Mouse (Mus musculus) limb, embryonic 13.5 days (tissue): ENCODE results near the gene Itpk1. TPM values are rescaled to one million over a fixed set of nuclear protein-coding genes. Genes with fewer than 3 reads are reported as not detected.
"Not testable (repeated sequence)": the region's sequence is repeated elsewhere in the genome, so short reads cannot be mapped to it uniquely, and the experiment has no call there.

Source experiments
- ATAC-seq: fragments of 200-750 bp; cut with Nextera tagmentation; 2 replicates; pipeline ENCODE4 v1.8.0; 2017; ENCODE audit warnings: low read depth, moderate number of reproducible peaks, moderate TSS enrichment; ENCODE audit not compliant: low FRiP score
- H3K27ac ChIP-seq: fragments of 300-500 bp; sonication (generic); 2 replicates; pipeline ENCODE4 v1.5.1; 2015; ENCODE audit warnings: inconsistent platforms, mild to moderate bottlenecking, moderate library complexity
- H3K27me3 ChIP-seq: fragments of 300-500 bp; sonication (generic); 2 replicates; pipeline ENCODE4 v1.6.1; 2015; ENCODE audit warnings: mild to moderate bottlenecking, inconsistent platforms
- H3K36me3 ChIP-seq: fragments of 300-500 bp; sonication (generic); 2 replicates; pipeline ENCODE4 v1.6.1; 2015; ENCODE audit warnings: inconsistent platforms, mild to moderate bottlenecking, moderate library complexity
- H3K4me1 ChIP-seq: fragments of 300-500 bp; sonication (generic); 2 replicates; pipeline ENCODE4 v1.6.1; 2015; ENCODE audit warnings: inconsistent platforms
- H3K4me2 ChIP-seq: fragments of 300-500 bp; sonication (generic); replicated peaks from 2 replicates; pipeline ENCODE4 v1.6.1; 2015; ENCODE audit warnings: inconsistent platforms, mild to moderate bottlenecking, moderate library complexity
- H3K4me3 ChIP-seq: fragments of 300-500 bp; sonication (generic); 2 replicates; pipeline ENCODE4 v1.5.1; 2015; ENCODE audit warnings: moderate library complexity, mild to moderate bottlenecking, inconsistent platforms
- H3K9ac ChIP-seq: fragments of 300-500 bp; sonication (generic); 2 replicates; pipeline ENCODE4 v1.6.1; 2015; ENCODE audit warnings: mild to moderate bottlenecking, inconsistent platforms
- H3K9me3 ChIP-seq: fragments of 300-500 bp; sonication (generic); 2 replicates; pipeline ENCODE4 v1.6.1; 2016; ENCODE audit warnings: inconsistent platforms
- WGBS: fragments of 180-500 bp; shearing (Covaris S2); methylation state at CpG from one replicate; pipeline ENCODE4 v1.1.7; 2015; 5-methylcytosine and 5-hydroxymethylcytosine counted together
- polyA plus RNA-seq: library from polyadenylated mRNA; unstranded; fragments of >200 nt; fragmentation: Nextera tagmentation; extraction: Ambion mirVana; gene quantifications from 2 replicates; pipeline ENCODE4 v1.2.1, GENCODE M21; 2015

Itpk1 gene
- polyA plus RNA-seq, 1 experiment from 2014 or later, result 9.3 TPM

DNA sequence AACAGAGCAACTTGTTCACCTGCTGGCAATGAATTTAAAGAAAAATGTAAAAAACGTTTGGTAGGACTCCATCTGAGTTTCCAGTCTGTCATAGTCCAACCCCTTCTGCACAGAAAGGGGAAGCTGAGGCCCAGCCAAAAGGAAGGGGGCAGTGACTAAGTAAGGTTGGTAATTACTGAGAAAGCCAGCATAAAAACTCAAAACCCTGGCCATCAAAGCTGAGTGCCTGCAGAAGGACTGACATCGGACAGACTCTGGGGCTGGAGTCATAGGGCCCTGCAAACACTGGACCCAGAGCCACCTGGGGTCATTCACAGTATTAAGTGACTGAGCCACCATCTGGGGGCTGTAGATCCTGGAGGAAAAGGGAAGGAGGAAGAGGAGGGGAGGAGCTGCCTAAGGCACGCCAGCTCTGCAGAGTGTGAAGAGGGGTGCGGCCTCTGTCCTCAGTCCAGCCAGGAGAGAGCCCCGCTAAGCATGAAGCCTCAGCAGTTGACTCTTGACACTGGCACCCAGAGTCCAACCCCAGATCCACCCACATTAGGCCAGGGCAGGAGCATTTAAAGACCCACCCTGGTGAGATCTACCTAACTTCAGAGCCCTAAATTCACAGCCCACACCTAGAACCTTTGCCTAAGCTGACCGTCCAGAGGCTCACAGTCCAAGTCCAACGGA, 58.0 kb downstream of the Itpk1 start:
- no peak overlapping the region for H3K9ac ChIP-seq
- WGBS, result 63% methylated on average over 7 of the region's 7 CpGs
- H3K4me3 ChIP-seq, result no peak overlapping the region
- H3K4me2 ChIP-seq, result no peak overlapping the region
- ATAC-seq, result no peak
- H3K27ac ChIP-seq, result no peak overlapping the region
- no peaks in the 10 kb centered on the region for H3K36me3 ChIP-seq
- H3K27me3 ChIP-seq, result no peaks in the 10 kb centered on the region
- peaks cover 48% of the 10 kb centered on the region for H3K4me1 ChIP-seq
- no peaks in the 10 kb centered on the region for H3K9me3 ChIP-seq

DNA sequence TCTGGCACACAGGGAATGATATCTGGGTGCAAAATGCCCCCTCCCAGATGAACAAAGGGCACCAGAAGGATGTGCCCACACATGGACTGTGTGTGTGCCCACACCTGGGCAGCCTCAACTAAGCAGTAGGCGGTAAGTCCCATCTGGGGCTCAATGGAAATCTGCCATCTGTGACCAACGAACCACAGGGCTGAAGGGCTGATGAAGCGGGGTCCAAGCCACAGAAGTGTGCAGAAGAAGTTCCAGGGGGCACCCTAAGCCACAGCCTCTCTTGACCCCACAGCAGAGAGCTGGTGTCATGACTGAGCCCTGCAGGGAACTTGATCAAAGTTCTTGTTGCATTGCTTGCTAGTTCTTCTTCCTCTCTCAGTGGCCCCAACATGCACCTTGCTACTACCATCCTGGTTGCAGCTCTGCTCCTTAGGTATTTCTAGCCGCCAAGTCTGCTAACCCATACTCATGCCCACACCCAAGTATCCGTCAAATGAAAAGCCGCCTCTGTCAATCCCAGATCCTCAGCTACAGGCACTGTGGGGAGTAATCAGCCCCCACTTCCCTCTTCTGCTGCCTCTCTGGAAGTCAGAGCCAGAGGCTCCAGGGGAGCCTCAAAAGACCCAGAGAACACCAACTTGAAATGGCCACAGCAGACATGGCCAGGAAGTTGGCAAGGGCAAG, 58.7 kb downstream of the Itpk1 start:
- no peak overlapping the region for H3K4me3 ChIP-seq
- H3K9me3 ChIP-seq, result no peaks in the 10 kb centered on the region
- H3K36me3 ChIP-seq, result no peaks in the 10 kb centered on the region
- no peak overlapping the region for H3K27ac ChIP-seq
- no peak for ATAC-seq
- 87% methylated on average over 6 of the region's 6 CpGs for WGBS
- no peak overlapping the region for H3K9ac ChIP-seq
- no peaks in the 10 kb centered on the region for H3K27me3 ChIP-seq
- H3K4me1 ChIP-seq, result peaks cover 42% of the 10 kb centered on the region
- no peak overlapping the region for H3K4me2 ChIP-seq

DNA sequence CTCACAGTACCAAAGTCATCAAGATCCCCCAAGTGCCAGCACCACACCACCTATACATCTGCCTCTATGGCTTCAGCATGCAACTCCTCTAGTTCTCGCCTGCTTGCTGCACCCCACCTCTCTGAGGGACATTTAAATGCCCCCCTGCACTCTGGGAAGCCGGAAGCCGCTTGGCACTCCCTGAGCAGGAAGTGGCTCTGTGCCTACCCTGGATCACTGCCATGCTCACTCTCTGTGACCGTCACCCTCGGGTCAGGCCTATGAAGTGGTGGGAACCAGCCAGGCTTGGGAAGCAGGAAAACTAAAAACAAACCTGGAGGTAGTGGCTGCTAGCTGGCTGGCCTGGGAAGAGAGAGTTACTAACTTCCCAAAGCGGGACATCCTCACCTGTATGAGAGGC, 61.4 kb downstream of the Itpk1 start:
- Histone ChIP-seq H3K4me1 (peaks cover 44% of the 10 kb centered on the region), H3K9ac (no peak overlapping the region), H3K36me3 (no peaks in the 10 kb centered on the region), H3K27ac (peak overlapping the region; percentile 15; the same call in 1 of the 2 replicates), H3K4me3 (no peak overlapping the region), H3K4me2 (no peak overlapping the region), H3K9me3 (no peaks in the 10 kb centered on the region), H3K27me3 (no peaks in the 10 kb centered on the region)
- no peak for ATAC-seq
- WGBS, result 80% methylated on average over 6 of the region's 6 CpGs

DNA sequence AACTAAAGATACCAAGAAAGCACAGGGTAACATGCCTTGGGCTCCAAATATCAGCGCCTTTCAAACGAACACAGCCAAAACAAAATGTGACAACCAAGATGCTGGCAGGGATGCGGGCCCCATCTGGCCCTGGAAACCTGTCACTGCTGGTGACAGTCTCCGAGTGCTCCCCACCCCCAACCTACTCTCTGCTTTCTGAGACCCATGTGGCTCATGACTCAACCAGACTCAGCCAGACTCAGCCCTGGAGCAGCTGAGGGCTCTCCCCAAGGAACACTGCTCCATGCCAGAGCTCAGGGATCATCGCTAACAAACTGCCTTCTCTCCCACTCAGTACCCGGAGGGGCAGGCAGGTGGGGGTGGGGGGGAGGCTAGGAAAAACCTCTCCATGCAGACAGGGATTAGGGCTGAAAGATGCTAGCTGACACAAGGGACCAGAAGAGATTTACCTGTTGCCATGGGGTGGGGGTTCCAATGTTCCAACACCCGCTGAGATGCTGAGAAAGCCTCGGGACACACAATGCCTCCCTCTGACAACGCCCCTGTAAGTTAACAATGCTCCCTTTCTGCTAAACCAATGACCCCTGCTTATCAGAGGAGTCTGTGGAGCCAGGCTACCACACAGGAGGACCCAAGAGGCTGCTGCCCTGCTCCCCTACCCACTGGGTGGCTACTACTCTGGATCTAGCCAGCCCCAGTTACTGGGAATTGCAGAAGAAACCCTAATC, 64.1 kb downstream of the Itpk1 start:
- Histone ChIP-seq H3K4me1 (peaks cover 31% of the 10 kb centered on the region), H3K9ac (no peak overlapping the region), H3K27me3 (no peaks in the 10 kb centered on the region), H3K4me3 (no peak overlapping the region), H3K27ac (no peak overlapping the region), H3K36me3 (no peaks in the 10 kb centered on the region), H3K9me3 (no peaks in the 10 kb centered on the region), H3K4me2 (no peak overlapping the region)
- 63% methylated on average over 9 of the region's 9 CpGs for WGBS
- no peak for ATAC-seq

DNA sequence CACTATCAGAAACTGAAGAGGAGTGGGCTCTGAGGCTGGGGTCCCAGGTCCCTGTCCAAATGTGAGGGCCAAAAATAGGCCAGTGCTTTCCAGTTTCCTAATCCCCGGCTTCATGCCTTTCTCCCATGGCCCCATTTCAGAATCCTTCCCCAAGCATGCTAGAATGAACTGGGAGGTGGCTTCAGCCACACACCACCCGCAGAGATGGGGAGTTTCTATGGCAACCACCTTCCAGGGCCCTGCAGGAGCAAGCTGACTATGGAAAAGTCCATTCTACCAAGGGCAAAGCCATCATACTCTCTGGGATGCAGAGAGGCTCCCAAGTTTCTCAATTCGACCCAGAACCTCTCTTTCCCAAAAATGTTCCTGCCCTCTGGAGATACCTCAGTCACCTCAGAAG, 65.9 kb downstream of the Itpk1 start:
- Histone ChIP-seq H3K4me1 (peaks cover 26% of the 10 kb centered on the region), H3K4me2 (no peak overlapping the region), H3K27ac (no peak overlapping the region), H3K9me3 (no peaks in the 10 kb centered on the region), H3K27me3 (no peaks in the 10 kb centered on the region), H3K4me3 (no peak overlapping the region), H3K36me3 (no peaks in the 10 kb centered on the region), H3K9ac (no peak overlapping the region)
- WGBS, result 68% methylated on average over 3 of the region's 3 CpGs
- no peak for ATAC-seq

DNA sequence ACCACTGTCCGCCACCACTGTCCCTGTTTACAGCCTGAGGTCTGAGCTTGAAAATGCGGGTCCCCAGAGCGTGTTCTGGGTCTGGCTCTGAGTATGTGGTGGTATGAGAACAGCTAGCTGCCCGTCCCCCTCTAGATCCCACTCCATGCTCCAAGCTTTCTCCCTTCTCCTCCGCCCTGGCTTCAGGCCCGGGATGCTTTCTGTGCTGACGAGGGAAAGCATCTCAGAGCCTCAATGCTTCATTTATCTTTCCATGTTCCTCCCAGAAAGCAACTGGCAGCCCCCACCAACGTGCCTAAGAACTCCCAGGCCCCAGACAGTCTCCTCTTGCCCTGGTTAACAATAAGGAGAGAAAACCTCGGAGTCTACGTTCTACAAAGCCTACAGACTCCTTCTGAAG, 67.5 kb downstream of the Itpk1 start:
- peaks cover 28% of the 10 kb centered on the region for H3K4me1 ChIP-seq
- no peaks in the 10 kb centered on the region for H3K9me3 ChIP-seq
- H3K9ac ChIP-seq, result no peak overlapping the region
- no peak overlapping the region for H3K27ac ChIP-seq
- H3K4me3 ChIP-seq, result no peak overlapping the region
- H3K4me2 ChIP-seq, result no peak overlapping the region
- H3K27me3 ChIP-seq, result no peaks in the 10 kb centered on the region
- no peak for ATAC-seq
- WGBS, result 88% methylated on average over 10 of the region's 10 CpGs
- H3K36me3 ChIP-seq, result no peaks in the 10 kb centered on the region

DNA sequence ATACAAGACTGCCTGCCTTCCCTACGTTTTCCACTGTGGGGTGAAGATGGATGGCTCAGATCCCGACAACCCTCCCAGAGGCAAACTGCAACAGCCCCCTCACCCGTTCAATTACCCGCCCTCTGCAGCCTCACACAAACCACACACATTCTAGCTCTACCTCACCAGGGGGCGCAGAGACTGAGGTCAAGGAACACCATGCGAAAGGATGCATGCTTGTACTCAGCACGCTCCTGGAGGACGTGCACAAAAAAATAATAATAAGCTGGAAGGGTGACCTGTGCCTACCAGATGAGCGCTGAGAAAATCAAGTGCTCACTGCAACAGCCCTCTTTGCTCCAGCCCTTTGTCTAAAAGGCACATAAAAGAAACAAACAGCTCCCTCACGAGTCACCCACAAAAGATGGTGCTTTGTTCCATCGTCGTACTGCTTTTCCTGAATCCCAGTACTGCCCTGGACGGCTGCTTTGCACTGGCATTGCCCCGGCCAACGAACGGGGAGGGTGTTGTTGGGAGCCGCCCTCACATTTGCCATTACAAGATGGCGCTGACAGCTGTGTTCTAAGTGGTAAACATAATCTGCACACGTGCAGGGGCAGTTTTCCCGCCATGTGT, 70.2 kb downstream of the Itpk1 start:
- ATAC-seq, result no peak
- Histone ChIP-seq H3K9ac (no peak overlapping the region), H3K4me3 (no peak overlapping the region), H3K27me3 (no peaks in the 10 kb centered on the region), H3K9me3 (no peaks in the 10 kb centered on the region), H3K4me2 (no peak overlapping the region), H3K4me1 (peaks cover 20% of the 10 kb centered on the region), H3K36me3 (no peaks in the 10 kb centered on the region), H3K27ac (no peak overlapping the region)
- WGBS, result 72% methylated on average over 19 of the region's 20 CpGs

DNA sequence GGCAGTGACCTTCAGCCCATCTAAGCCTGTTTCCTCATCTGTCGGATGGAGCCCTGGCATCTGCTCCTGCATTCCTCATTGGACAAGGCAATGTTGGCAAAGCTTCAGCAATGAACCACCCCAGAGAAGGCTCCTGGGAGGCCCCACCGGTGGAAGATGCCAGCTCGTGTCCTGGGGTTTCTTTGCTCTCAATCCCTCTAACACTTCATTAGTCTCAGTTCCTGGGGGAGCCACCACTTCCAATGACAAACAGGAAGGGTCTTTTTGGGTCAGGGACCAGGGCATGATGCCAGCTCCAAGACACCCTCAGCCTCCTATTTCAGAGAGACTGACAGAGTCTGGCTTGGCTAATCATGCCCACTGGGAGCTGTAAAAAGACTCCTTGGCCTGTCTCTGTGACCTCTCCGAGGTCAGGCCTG, 71.6 kb downstream of the Itpk1 start:
- Histone ChIP-seq H3K9ac (no peak overlapping the region), H3K36me3 (no peaks in the 10 kb centered on the region), H3K9me3 (no peaks in the 10 kb centered on the region), H3K4me2 (no peak overlapping the region), H3K4me3 (no peak overlapping the region), H3K4me1 (peaks cover 13% of the 10 kb centered on the region), H3K27ac (no peak overlapping the region), H3K27me3 (no peaks in the 10 kb centered on the region)
- no peak for ATAC-seq
- WGBS, result 46% methylated on average over 4 of the region's 4 CpGs

DNA sequence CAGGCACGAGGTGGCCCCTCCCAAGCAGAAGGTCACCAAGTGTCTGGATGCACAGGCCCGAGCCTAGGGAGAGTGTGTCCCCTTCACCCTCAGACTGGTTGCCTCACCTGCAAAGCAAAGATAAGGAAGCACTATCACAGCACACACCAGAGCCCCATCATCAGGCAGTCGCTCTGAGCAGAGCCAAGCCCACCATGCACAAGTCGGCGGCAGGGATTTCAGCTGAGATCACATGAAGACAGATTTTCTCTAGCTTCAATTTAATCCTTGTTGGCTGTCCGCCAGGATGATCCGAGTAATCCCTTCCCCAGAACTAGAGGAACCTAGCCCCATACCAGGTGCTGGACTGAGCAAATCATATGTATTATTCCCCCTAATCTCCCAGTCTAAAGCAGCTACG, 73.0 kb downstream of the Itpk1 start:
- no peak overlapping the region for H3K27ac ChIP-seq
- no peaks in the 10 kb centered on the region for H3K36me3 ChIP-seq
- no peaks in the 10 kb centered on the region for H3K9me3 ChIP-seq
- WGBS, result 65% methylated on average over 8 of the region's 8 CpGs
- 0 out of 2 replicates have a peak, but pooled peaks have one; percentile 34 for ATAC-seq
- no peak overlapping the region for H3K9ac ChIP-seq
- no peak overlapping the region for H3K4me3 ChIP-seq
- no peaks in the 10 kb centered on the region for H3K27me3 ChIP-seq
- peaks cover 16% of the 10 kb centered on the region for H3K4me1 ChIP-seq
- no peak overlapping the region for H3K4me2 ChIP-seq

DNA sequence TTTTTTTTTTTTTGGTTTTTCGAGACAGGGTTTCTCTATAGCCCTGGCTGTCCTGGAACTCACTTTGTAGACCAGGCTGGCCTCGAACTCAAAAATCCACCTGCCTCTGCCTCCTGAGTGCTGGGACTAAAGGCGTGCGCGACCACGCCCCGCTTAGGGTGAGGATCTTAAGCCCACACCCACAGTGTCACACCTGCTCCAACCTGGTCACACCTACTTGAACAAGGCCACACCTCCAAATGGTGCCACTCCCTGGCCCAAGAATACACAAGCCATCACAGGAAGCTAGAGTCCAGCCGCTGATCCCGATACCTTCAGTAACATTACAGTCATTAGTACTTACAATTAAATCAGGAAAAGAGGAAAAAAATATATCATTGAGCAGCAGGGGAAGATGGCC, 74.3 kb downstream of the Itpk1 start:
- H3K9ac ChIP-seq, H3K27ac ChIP-seq, ATAC-seq, H3K4me2 ChIP-seq, H3K9me3 ChIP-seq, H3K4me3 ChIP-seq, H3K36me3 ChIP-seq, H3K27me3 ChIP-seq: not testable (repeated sequence)
- peaks cover 22% of the 10 kb centered on the region for H3K4me1 ChIP-seq
- WGBS, result 90% methylated on average over 9 of the region's 9 CpGs

DNA sequence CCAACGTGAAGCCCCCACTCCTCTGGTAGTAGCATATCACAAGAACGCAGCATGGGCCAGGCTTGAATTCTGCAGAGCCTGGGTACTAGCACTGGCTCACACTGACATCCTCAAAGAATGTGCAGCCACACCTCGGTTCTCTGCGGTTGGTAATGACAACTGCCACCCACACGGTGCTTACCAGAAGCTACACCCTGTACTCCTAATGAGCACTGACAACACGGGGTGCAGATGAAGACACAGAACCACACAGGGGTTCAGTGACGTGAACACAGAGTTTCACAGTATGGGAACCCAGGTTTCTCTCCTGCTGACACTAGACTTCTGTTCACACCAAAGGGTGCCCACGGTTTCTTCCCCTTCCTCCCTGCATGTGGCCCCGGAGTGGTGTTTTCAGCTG, 76.5 kb downstream of the Itpk1 start:
- H3K27me3 ChIP-seq, result no peaks in the 10 kb centered on the region
- no peak for ATAC-seq
- WGBS, result 58% methylated on average over 9 of the region's 9 CpGs
- peaks cover 19% of the 10 kb centered on the region for H3K4me1 ChIP-seq
- H3K27ac ChIP-seq, result no peak overlapping the region
- no peak overlapping the region for H3K4me2 ChIP-seq
- no peaks in the 10 kb centered on the region for H3K36me3 ChIP-seq
- H3K4me3 ChIP-seq, result no peak overlapping the region
- H3K9ac ChIP-seq, result no peak overlapping the region
- no peaks in the 10 kb centered on the region for H3K9me3 ChIP-seq

DNA sequence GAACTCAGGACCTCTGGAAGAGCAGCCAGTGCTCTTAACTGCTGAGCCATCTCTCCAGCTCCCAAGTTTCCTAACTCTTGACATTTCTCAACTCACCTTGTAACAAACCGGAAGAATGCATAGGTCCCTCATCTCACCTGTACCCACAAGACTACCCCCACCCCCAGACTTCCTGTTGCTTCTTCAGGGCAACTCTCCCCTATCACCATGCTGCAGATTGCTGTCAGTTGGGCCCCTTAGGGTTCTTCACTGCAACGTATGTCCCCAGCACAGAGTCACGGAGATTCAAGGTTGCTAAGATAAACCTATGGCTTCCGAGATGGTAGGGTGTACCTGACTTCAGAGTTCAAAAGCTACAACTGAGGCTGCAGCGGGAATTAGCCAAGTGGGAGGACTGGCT, 77.2 kb downstream of the Itpk1 start:
- Histone ChIP-seq H3K27me3 (no peaks in the 10 kb centered on the region), H3K4me1 (peaks cover 14% of the 10 kb centered on the region)

More for the DNA sequence above, 77.2 kb downstream of the Itpk1 start:
- 89% methylated on average over 5 of the region's 5 CpGs for WGBS
- Histone ChIP-seq H3K4me2 (no peak overlapping the region), H3K36me3 (no peaks in the 10 kb centered on the region), H3K27ac (no peak overlapping the region), H3K9ac (no peak overlapping the region), H3K4me3 (no peak overlapping the region), H3K9me3 (no peaks in the 10 kb centered on the region)
- ATAC-seq, result no peak
